Mouse (Mus musculus): ENCODE measurements around the gene Synpr. TPM values are rescaled to one million over a fixed set of nuclear protein-coding genes. Genes with fewer than 3 reads are reported as not detected.
"Not testable (repeated sequence)": the region's sequence is repeated elsewhere in the genome, so short reads cannot be mapped to it uniquely, and the experiment has no call there.

Synpr gene
- total RNA-seq (2021), result 1 to 10 TPM; 5.0 to 7.3 TPM
- long read RNA-seq, experiment 1, partial matches to known transcripts, result 2 of 2 reads
- long read RNA-seq, experiment 1, other reads (novel, unspliced or antisense), result 0 of 2 reads
- long read RNA-seq, experiment 2, result 0 reads

DNA sequence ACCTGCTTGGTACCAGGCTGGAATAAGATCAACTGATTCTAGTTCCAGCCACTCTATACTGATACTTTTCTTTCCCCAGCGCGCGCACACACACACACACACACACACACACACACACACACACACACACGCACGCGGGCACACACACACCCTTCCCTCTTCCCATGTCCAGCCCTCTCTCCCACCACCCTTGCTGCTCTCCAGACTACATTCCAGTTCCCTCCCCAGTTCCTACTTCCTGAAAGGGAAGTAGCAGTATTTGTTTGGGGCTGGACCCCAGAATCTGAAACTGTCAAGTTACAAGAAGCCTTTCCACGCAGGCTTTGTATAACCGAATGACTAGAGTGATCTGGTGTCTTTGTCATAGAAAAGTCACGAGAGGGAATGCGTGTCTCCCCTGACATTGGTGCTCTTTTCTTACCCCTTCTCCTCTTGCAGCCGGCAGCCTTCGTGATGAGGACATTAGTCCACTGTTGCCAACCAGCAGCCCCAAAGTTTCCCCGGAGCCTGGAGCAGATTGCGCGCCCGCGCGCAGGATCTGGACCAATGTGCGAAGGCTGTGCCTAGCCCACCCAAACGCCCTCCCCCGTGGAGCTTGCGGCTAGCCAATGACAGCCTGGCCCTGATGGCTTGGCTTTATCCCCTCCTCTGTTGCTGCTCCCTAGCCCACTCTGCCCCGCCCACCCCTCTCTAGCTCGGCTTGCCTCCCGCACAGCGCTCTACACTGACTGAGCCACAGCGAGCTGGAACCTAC, at the start of gene Synpr:
TSS of gene Synpr (plus strand) at position 690 of the 754 bp plus-strand sequence.
- DNase-seq, result peak; percentile 9 to 22

DNA sequence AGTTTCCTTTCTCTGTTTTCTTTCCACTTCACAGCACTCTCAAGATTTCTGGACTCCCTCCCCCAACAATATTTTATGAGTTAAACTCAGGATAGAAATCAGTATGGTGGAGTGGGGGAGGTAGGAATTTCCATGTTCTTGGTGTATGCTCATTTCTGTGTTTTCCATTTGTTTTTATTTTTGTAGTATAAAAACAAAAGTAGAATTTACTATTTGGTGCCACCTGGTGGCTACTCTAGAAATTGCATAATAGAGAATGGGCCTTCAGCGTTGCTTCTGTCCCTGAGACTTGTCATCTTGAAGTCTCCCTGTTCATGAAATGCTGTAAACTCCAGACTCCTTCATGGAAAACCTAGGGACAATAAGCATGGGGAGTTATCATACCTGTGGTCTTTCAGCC, 47.7 kb upstream of the Synpr start:
- peak in 1 of 2 experiments; percentile 27 for DNase-seq

DNA sequence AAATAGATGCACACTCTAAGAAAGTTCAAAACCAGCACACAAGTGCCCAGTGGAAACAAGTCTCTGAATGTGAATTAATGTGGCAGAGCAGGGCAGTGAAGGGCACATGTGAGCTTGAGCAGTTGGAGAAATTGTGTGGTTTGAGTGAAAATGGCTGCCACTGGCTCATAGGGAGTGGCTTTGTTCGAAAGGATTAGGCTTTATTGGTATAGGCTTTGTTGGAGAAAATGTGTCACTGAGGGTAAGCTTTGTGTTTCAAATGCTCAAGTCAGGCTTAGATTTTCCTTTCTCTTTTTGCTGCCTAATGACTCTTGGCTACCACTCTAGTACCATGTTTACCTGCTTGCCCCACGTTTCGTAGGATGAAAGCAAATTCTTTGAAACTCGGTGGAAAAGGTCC, 37.1 kb upstream of the Synpr start:
- no peak for DNase-seq

- DNase-seq, result no peak
Observed at GRCm38 (mm10) chr14:13249361-13249760, 35.2 kb upstream of the Synpr start.

DNA sequence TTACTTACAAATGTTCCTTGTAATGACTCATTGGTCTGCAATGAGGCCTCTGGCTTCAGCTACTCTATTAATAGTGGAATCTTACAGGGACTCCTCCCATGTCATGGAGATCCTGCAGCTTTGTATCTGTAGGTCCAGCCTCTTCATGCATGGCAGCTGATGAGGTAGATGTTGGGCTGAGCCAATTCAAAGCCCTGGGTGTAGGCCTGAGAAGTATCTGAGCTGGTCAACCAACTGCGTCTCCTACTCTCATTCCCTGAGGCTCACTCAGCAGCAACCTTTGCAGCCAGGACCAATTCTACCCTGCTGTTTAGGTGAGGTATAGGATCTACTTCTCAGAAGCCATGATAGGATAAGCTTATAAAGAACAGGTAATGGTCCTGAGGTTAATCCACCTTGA, 32.0 kb upstream of the Synpr start:
- no peak for DNase-seq

GRCm38 (mm10) chr14:13254741-13255140, 29.8 kb upstream of the Synpr start:
- not testable (repeated sequence) for DNase-seq

- DNase-seq, result no peak
Observed at GRCm38 (mm10) chr14:13262406-13262805, 22.2 kb upstream of the Synpr start.

DNA sequence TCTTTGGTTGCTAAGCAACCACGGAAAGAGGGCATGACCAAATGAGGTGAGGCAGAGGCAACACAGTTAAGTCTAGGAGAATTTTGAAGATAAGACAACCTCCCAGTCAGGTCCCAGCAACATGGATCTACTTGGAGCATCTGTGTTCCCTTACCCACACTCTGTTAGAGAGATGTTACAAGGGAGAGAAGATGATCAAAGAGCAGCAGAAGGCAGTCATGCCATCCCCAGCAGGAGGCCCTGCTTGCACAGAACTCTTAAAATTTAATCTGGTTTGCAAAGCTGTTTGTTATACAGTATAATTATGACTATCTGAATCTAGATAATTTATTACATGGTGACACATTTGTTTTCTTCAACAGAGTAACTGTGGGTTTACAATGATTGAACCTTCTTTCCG, 18.2 kb upstream of the Synpr start:
- no peak for DNase-seq

DNA sequence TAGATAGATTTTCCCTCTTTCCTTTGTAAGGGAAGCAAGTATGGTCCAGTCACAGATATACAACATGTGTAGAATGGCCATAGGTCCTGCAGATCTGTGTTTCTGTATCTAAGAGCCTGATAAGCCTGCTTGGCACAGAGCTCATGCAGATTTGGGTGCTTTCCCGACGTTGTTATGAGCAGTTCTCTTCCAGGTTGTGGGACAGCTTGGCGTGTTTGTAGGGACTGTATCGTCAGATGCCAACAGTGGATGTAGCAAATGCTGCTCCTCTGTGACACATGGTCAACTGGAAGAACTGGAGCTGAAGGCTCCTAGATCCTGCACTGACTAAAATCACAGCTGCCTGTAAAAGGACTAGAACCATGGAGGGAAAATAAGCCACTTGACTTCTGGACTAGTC, 17.4 kb upstream of the Synpr start:
- DNase-seq, result no peak

DNA sequence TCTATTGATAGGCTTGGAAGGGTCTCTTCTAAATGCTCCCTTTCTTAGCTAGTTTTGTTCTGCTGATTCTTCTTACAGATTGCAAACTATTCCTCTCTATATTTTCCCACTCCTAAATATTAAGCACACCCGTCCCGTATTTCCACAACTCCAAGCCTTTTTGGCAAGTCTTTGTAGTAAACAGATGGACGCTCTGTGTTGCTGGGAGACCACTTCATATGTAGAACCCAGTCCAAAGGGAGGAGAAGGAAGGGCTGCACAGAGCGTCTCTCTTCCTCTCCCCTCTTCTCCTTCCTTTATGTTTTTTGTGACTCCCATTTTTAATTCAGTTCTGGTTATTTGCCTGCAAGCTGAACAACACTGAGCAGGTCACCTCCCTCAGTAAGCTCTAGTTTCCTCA, 1.4 kb upstream of the Synpr start:
- no peak for DNase-seq

GRCm38 (mm10) chr14:13284845-13285198, 242 bp downstream of the Synpr start:
- no peak for DNase-seq

DNA sequence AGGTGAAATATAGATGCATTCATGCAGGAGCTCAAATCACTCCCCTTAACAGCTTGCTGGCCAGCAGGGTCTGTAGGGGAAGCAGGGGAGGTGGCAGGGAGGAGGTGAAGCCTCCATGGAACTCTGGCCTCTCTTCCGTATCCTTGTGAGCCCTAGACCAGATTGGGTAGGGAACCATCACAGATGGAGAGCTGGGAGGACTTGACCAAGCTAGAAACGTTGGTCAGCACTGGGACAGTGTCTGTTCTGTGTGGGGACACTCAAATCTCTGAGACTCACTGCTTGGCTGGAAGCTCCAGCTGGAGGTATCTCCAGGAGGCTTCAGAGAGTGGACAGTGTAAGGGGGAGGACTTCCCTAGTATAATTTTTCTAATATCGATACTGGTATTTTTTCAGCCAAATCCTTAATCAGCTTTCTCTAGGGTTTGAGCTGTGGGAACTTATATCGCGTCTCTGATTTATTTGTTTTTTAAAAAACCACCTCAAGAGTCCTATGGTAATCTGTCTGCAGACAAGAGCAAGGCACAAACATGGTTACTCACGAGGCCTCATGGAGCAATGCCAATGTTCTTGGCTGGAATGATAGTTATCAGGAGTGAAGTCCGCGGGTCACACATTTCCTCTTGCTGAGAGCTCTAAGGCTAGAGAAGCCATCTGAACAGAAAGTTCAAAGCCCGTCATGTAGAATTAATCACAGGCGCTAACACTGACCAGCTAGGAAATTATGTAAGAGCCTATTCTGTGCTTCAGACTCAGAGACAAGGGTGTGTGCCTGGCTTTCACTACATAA, 956 bp downstream of the Synpr start:
- no peak for DNase-seq

DNA sequence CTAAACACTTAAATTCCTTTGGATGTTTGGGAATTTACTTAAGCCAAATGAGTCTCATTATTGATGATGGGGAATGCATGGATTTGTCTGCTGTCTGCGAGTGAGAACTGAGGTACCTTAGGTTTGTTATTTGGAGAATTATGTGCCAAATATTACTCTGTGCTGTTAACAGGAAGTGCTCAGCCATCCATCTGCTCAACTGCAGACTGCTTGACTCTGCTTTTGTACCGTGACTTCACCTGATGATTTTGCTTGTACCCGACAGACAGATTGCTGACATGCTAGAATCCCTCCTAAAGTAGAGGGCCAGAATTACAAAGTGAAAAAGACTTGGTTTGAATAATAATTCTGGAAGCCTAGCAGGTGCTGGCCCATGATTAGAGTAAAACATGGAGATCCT, 9.6 kb downstream of the Synpr start:
- no peak for DNase-seq

- no peak for DNase-seq
Observed at GRCm38 (mm10) chr14:13314323-13314722, 29.7 kb downstream of the Synpr start.

DNA sequence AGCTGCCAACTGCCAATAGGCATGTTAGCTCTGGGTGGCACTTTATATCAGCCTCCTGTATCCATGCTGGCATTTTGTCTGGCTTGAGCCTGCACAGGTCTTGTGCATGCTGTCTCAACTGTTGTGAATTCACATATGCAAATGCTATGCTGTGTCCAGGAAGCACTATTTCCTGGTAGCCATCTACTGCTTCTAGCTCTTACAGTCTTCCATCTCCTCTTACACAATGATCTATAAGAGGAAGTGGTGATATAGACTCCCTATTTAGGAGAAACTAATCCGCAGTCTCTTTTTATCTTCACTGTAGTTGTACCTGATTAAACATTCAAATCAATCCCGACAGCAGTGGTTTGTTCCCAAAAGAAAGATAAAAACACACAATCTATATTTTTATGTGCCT, 43.9 kb downstream of the Synpr start:
- no peak for DNase-seq

GRCm38 (mm10) chr14:13332497-13333306, 48.1 kb downstream of the Synpr start:
- DNase-seq, result no peak

GRCm38 (mm10) chr14:13333372-13333771, 48.8 kb downstream of the Synpr start:
- no peak for DNase-seq

GRCm38 (mm10) chr14:13336162-13336561, 51.6 kb downstream of the Synpr start:
- no peak for DNase-seq

DNA sequence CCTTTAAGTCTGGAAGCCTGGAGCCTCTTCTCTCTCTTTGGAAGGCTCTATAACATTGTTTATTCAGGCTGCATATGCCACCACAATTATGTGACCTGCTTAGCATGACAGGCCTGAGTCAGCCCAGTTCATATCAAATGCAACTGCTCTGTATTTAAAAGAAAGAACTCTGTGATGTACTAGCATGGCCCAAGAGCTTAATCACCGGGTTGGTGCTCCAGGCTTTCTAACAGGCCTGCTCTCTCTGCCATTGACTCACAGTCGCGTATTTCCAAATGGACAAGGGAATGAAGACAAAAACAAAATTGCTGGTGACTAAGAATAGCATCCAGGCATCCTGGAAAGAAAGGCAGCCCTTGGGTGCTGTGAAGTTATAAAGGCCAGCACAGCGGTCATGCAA, 56.1 kb downstream of the Synpr start:
- DNase-seq, result no peak

- DNase-seq, result no peak
Observed at GRCm38 (mm10) chr14:13344240-13344639, 59.7 kb downstream of the Synpr start.

GRCm38 (mm10) chr14:13349170-13349865, 64.7 kb downstream of the Synpr start:
- DNase-seq, result no peak

- peak in 1 of 2 experiments; percentile 9 for DNase-seq
Observed at GRCm38 (mm10) chr14:13354154-13354553, 69.6 kb downstream of the Synpr start.

Data from adrenal gland, postnatal 36 days (tissue).